Mouse (Mus musculus) forebrain, embryonic 11.5 days (tissue): ENCODE results near the gene Impg2. TPM values are rescaled to one million over a fixed set of nuclear protein-coding genes. Genes with fewer than 3 reads are reported as not detected.

Experiments used
- ATAC-seq: fragments of 200-750 bp; cut with Nextera tagmentation; replicated peaks from 2 replicates; pipeline ENCODE4 v1.8.0; 2017; ENCODE audit warnings: moderate TSS enrichment; ENCODE audit not compliant: low FRiP score
- DNase-seq: peaks from one replicate; pipeline ENCODE4 v3.0.0-alpha.2; 2017; ENCODE audit warnings: low spot score
- H3K27ac ChIP-seq: fragments of 300-500 bp; sonication (generic); 2 replicates; pipeline ENCODE4 v1.5.1; 2014; ENCODE audit warnings: low read depth, low read length
- H3K27me3 ChIP-seq: fragments of 300-500 bp; sonication (generic); 2 replicates; pipeline ENCODE4 v1.6.1; 2014; ENCODE audit warnings: mild to moderate bottlenecking, low read length, mixed read lengths; ENCODE audit not compliant: control insufficient read depth, insufficient read depth
- H3K36me3 ChIP-seq: fragments of 300-500 bp; sonication (generic); 2 replicates; pipeline ENCODE4 v1.6.1; 2014; ENCODE audit warnings: mild to moderate bottlenecking, low read length, moderate library complexity, mixed read lengths; ENCODE audit not compliant: control insufficient read depth, insufficient read depth
- H3K4me1 ChIP-seq: fragments of 300-500 bp; sonication (generic); replicated peaks from 2 replicates; pipeline ENCODE4 v1.6.1; 2014; ENCODE audit warnings: low read length, mixed read lengths; ENCODE audit not compliant: control insufficient read depth, insufficient read depth
- H3K4me2 ChIP-seq: fragments of 300-500 bp; sonication (generic); 2 replicates; pipeline ENCODE4 v1.6.1; 2014; ENCODE audit warnings: low read depth, mild to moderate bottlenecking, low read length, moderate library complexity, mixed read lengths; ENCODE audit not compliant: severe bottlenecking
- H3K4me3 ChIP-seq: fragments of 300-500 bp; sonication (generic); 2 replicates; pipeline ENCODE4 v1.5.1; 2014; ENCODE audit warnings: low read depth, low read length
- H3K9ac ChIP-seq: fragments of 300-500 bp; sonication (generic); 2 replicates; pipeline ENCODE4 v1.6.1; 2014; ENCODE audit warnings: low read length
- H3K9me3 ChIP-seq: fragments of 300-500 bp; sonication (generic); 2 replicates; pipeline ENCODE4 v1.6.1; 2016; ENCODE audit warnings: low read length, mixed read lengths; ENCODE audit not compliant: control insufficient read depth
- WGBS: fragments of 180-500 bp; shearing (Covaris S2); extraction: QIAGEN DNeasy Blood & Tissue Kit; methylation state at CpG from one replicate; pipeline ENCODE4 v1.1.7; 2014; 5-methylcytosine and 5-hydroxymethylcytosine counted together
- polyA plus RNA-seq: library from polyadenylated mRNA; unstranded; fragments of >200 nt; fragmentation: Nextera tagmentation; extraction: Ambion mirVana; gene quantifications from 2 replicates; pipeline ENCODE4 v1.2.1, GENCODE M21; 2014

Gene Impg2
- polyA plus RNA-seq, 1 experiment from 2014 or later: 0.28 TPM

GRCm38 (mm10) chr16:56286076-56286475 lies 82.0 kb downstream of the Impg2 start:
- ATAC-seq: no peak
- DNase-seq: no peak
- Histone ChIP-seq H3K9ac (no peak overlapping the region), H3K4me3 (no peak overlapping the region), H3K4me1 (no peaks in the 10 kb centered on the region), H3K4me2 (no peak overlapping the region), H3K27ac (no peak overlapping the region), H3K27me3 (no peaks in the 10 kb centered on the region), H3K36me3 (no peaks in the 10 kb centered on the region), H3K9me3 (no peaks in the 10 kb centered on the region)
- 81% methylated on average over 5 of the region's 5 CpGs for WGBS

- H3K36me3 ChIP-seq: no peaks in the 10 kb centered on the region
- no peaks in the 10 kb centered on the region for H3K9me3 ChIP-seq
- no peaks in the 10 kb centered on the region for H3K4me1 ChIP-seq
- no peak overlapping the region for H3K4me3 ChIP-seq
- no peak overlapping the region for H3K4me2 ChIP-seq
- DNase-seq (no peak), ATAC-seq (no peak)
- 94% methylated on average over 2 of the region's 2 CpGs for WGBS
- no peaks in the 10 kb centered on the region for H3K27me3 ChIP-seq
- no peak overlapping the region for H3K27ac ChIP-seq
- H3K9ac ChIP-seq: no peak overlapping the region
These were observed 82.9 kb downstream of the Impg2 start for GRCm38 (mm10) chr16:56286977-56287376.

- H3K4me2 ChIP-seq: no peak overlapping the region
- H3K36me3 ChIP-seq: no peaks in the 10 kb centered on the region
- no peak overlapping the region for H3K9ac ChIP-seq
- DNase-seq (no peak), ATAC-seq (no peak)
- H3K4me3 ChIP-seq: no peak overlapping the region
- no peaks in the 10 kb centered on the region for H3K27me3 ChIP-seq
- no peaks in the 10 kb centered on the region for H3K9me3 ChIP-seq
- H3K4me1 ChIP-seq: no peaks in the 10 kb centered on the region
- no peak overlapping the region for H3K27ac ChIP-seq
- WGBS: 52% methylated on average over 1 of the region's 1 CpGs
These were observed 90.8 kb downstream of the Impg2 start for GRCm38 (mm10) chr16:56294887-56295286.

GRCm38 (mm10) chr16:56295888-56296648 lies 92.0 kb downstream of the Impg2 start:
- H3K9ac ChIP-seq: no peak overlapping the region
- no peaks in the 10 kb centered on the region for H3K4me1 ChIP-seq
- H3K9me3 ChIP-seq: no peaks in the 10 kb centered on the region
- H3K4me3 ChIP-seq: no peak overlapping the region
- no peak overlapping the region for H3K4me2 ChIP-seq
- no peaks in the 10 kb centered on the region for H3K27me3 ChIP-seq
- H3K36me3 ChIP-seq: no peaks in the 10 kb centered on the region
- DNase-seq (no peak), ATAC-seq (no peak)
- H3K27ac ChIP-seq: no peak overlapping the region
- WGBS: 79% methylated on average over 3 of the region's 3 CpGs

GRCm38 (mm10) chr16:56298248-56298647 lies 94.1 kb downstream of the Impg2 start:
- H3K4me2 ChIP-seq: no peak overlapping the region
- no peaks in the 10 kb centered on the region for H3K4me1 ChIP-seq
- H3K27me3 ChIP-seq: no peaks in the 10 kb centered on the region
- H3K36me3 ChIP-seq: no peaks in the 10 kb centered on the region
- 91% methylated on average over 6 of the region's 6 CpGs for WGBS
- DNase-seq (no peak), ATAC-seq (no peak)
- H3K27ac ChIP-seq: no peak overlapping the region
- no peaks in the 10 kb centered on the region for H3K9me3 ChIP-seq
- H3K4me3 ChIP-seq: no peak overlapping the region
- no peak overlapping the region for H3K9ac ChIP-seq

DNA sequence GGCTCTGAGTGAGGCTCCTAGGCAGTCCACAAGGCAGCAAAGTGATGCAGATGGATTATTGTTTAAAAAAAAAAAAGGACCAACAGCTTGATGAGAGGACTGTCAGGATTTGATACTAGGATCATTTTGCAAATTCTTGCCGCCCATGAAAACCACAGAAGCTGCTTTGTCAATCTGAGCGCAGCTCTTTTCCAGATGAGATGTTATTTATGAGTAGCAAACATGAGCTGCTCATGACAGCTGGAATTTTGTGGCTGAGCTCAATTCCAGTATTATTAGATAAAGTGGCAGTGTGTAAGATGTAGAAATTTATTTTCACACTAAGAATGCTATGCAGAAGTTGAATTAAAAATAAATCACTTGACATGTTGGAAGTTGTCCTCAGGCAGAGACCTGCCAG lies 94.7 kb downstream of the Impg2 start:
- Histone ChIP-seq H3K4me1 (no peaks in the 10 kb centered on the region), H3K9me3 (no peaks in the 10 kb centered on the region), H3K4me3 (no peak overlapping the region), H3K9ac (no peak overlapping the region), H3K27me3 (no peaks in the 10 kb centered on the region), H3K27ac (no peak overlapping the region), H3K36me3 (no peaks in the 10 kb centered on the region), H3K4me2 (no peak overlapping the region)
- DNase-seq: no peak
- WGBS: 94% methylated on average over 2 of the region's 2 CpGs
- no peak for ATAC-seq

DNA sequence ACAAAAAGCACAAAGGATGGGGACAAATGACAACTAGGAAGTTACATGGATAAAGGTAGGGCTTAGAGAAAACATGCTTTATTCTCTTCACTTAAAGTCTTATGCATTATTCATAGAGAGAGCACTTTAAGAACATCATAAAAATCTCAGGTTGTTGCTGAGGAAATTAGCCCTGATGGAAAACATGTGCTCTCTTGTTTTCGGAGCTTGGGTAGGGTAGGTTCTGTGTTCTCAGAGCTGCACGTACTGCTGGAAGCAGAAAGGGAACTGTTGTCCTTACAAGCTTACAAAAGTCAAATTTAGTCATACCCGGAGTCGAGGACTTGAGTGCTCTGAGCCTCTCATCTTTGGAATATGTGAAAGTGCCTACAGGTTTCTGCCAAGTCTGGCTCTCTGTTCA lies 98.9 kb downstream of the Impg2 start:
- no peak overlapping the region for H3K27ac ChIP-seq

DNA sequence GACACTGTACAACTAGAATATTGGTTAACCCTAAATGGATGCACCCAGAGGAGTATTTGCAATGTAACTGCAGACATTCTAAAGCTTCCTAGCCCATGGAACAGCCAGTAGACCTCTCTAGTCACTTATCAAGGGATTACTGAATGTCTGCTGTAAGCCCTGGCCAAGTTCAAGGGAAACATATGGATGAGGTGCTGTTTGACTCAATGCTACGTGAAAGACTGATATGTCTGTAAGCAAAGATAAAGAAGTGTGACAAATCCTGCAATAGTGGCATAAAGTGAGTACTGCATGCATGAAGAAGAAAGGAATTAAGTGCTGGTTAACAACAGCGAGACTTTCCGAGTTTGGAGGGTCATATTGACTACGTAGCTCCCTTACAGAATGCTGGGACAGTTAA lies 100.1 kb downstream of the Impg2 start:
- Histone ChIP-seq H3K36me3 (no peaks in the 10 kb centered on the region), H3K4me2 (no peak overlapping the region), H3K27me3 (no peaks in the 10 kb centered on the region), H3K4me1 (no peaks in the 10 kb centered on the region), H3K4me3 (no peak overlapping the region), H3K9ac (no peak overlapping the region), H3K9me3 (no peaks in the 10 kb centered on the region), H3K27ac (no peak overlapping the region)
- 89% methylated on average over 4 of the region's 4 CpGs for WGBS
- ATAC-seq: no peak
- DNase-seq: no peak

More for the DNA sequence above, 98.9 kb downstream of the Impg2 start:
- Histone ChIP-seq H3K9me3 (no peaks in the 10 kb centered on the region), H3K36me3 (no peaks in the 10 kb centered on the region), H3K4me1 (no peaks in the 10 kb centered on the region), H3K27me3 (no peaks in the 10 kb centered on the region), H3K4me2 (no peak overlapping the region), H3K9ac (no peak overlapping the region), H3K4me3 (no peak overlapping the region)
- 77% methylated on average over 4 of the region's 4 CpGs for WGBS
- ATAC-seq: no peak
- DNase-seq: no peak

DNA sequence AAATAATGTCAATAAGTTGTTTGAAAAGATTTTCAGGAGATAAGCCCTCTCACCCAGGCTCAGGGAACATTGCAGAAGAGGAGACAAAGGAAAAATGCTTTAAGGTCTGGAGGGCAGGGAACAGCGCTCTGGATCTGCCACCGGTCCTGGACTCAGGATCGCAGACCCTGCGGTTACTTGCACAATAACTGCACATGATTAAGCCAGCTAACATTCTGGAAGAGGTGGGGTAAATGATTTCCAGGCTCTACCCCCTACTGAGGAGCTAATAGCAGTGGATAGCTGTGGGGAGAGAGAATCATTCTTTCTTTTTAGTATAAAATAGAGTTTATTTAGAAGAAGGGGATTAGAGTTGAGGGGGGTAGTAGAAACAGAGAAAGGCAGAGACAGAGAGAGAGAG lies 103.5 kb downstream of the Impg2 start:
- H3K4me2 ChIP-seq: no peak overlapping the region
- DNase-seq: no peak
- no peak overlapping the region for H3K4me3 ChIP-seq
- WGBS: 33% methylated on average over 4 of the region's 4 CpGs
- no peak overlapping the region for H3K9ac ChIP-seq
- H3K36me3 ChIP-seq: no peaks in the 10 kb centered on the region
- H3K27me3 ChIP-seq: no peaks in the 10 kb centered on the region
- H3K4me1 ChIP-seq: no peaks in the 10 kb centered on the region
- ATAC-seq: no peak
- no peak overlapping the region for H3K27ac ChIP-seq
- H3K9me3 ChIP-seq: no peaks in the 10 kb centered on the region
